Mouse (Mus musculus) kidney, adult 8-10 months (tissue): ENCODE results near the gene Atp7b.

ENCODE experiments used
- DNase-seq, 2 experiments: peaks; one replicate each; pipeline ENCODE4 v3.0.0; 2022

The Atp7b gene

DNA sequence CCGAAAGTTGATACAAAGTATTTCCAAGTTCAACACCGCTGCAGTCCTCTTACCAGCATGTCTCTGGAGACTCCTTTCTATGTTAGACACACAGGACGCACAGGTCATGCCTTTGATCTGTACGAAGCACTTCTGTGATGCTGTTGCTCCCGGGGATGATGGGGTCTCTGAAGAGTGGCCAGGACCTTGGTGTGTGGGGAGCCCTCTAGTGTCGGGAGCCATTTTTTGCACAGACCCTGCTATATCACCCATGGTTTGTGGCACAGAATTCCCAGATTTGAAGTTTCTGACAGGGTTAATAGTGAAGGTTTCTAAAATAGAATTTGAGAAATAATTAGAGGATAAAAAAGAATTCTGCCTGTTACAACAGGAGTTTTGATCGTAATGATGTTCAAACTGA lies 37.9 kb downstream of the Atp7b start:
- DNase-seq = no peak

DNA sequence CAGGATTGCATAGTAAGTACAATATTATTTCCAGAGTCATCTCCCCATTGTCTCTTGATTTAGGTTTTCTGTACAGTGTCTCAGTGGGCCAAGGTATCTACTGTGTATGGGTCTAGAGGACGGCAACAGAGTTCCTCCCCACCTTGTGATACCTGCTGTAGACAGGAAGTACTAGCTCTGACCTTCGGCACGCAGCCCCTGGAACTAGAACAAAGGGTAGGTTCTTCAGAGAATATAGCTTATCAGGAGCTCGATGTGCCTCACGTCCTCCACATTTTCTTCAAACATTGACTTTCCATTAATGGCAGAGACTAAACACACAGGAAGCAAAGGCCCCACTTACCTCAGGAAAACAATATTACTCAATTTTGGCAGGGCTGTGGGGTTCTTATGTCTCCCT lies 40.6 kb downstream of the Atp7b start:
- DNase-seq = no peak

DNA sequence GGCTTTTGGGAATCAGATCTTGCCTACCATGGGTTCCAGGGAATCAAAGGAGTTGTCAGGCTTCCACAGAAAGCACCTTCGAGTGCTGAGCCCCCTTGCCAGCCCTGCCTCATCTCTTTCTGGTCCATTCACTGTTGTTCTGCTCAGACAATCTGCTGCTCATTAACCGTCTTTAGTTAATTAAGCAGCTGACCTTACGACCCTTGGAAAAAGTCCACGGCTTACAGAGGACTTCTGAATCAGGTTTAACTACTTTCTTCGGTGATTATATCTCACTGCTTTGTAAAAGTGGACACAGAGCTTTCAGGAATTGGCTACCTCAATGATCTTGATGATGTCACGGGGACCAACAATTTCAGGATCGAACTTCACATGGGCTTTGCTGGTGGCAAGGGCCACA lies 42.4 kb downstream of the Atp7b start:
- peak; percentile 32 to 63 for DNase-seq

DNA sequence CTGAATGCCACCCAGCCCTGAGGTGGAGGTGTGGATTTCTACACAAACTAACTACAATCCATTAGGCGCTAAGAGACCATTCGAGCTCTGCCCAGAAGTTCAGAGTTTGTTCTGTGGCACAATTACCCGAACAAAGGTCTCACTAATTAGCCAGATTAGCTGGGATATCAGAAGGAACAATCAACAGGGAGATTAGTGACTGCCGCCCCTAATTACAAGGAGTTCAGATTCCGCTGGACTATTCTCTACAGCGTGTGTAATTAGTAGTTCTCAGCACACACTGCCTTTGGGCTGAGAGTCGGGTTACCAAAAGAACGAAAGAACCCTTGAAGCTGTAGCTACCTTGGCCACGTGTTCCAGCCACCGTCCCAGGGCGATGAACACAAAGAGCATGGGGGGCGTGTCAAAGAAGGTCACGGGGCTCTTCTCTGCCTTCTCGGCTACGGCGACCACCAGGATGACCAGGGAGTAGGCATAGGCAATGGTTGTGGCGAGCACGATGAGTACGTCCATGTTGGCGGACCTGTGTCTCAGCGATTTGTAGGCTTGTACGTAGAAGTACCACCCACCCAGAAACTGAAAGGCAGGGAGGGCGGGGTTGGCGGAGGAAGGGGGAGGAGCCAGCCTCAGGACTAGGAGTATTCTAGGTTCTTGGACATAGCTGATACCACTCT lies 46.9 kb downstream of the Atp7b start:
- DNase-seq = no peak

DNA sequence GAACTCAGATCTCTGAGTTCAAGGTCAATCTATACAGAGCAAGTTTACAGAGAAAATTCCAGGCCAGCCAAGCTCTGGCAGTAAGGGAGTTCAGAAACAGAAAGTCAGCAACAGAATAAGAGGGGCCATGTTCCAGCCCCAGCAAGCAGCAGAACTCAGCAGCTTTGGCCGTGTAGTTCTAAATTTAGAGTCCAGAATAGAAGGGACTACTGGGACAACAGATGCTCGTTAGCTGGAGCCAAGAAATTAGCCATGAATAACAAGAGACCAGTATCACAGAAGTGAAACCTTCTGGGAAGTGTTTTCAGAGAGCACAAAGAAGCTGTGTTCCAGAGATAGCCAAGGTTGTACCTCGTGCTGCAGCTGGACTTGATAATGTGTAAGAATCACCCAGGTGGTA lies 50.7 kb downstream of the Atp7b start:
- no peak for DNase-seq

DNA sequence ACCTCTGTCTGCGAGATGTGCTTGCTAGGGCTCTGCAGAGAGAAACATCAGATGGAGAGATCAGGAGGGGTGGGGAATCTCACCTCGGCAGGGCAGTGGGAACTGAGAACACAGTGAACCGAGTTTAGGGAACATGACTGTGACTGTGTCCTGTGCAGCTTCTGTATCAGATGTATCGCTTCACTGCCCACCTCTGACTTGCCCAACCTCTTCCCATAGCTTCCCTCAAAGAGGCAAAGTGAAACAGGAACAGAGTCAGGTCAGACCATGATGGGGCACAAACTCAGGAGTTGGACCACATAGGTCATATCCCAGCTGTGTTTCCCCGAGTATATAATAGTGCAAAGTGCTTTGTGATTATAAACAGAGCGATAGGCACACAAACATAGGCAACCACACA lies 53.7 kb downstream of the Atp7b start:
- no peak for DNase-seq

DNA sequence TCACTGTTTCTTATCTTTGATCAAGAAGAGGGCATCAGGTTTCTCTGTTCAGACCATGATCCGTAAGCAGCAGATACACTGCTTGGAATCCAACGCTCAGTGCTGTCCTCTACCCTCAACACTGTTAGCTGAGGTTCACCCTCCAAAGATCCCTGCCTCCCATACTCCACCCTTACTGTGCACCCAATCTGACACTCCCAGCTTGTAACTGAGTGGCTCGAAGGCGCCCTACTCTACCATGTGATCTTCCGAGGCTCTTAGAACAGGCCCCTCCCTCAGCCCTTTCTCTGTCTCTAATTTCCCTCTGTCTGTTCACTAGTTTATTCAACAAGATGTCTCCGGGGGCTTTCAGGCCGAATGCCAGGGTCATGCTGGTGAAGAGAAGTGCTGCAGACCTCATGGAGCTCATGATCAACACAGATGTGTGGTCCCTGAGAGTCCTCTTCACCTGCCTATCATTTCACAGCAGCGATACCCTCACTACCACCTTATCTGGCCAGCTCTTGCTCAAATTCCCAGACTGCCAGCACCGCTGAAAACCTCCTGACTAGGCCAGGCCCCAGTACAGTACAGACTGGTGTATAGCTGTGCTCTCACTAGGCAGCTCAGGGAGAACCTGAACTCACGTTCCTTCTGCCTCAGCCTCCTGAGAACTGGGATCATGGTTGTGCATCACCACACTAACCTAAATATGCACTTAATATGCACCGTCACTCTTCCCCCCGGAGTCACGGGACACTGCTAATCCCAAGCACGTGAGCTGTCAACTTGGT lies 55.2 kb downstream of the Atp7b start:
- no peak for DNase-seq

DNA sequence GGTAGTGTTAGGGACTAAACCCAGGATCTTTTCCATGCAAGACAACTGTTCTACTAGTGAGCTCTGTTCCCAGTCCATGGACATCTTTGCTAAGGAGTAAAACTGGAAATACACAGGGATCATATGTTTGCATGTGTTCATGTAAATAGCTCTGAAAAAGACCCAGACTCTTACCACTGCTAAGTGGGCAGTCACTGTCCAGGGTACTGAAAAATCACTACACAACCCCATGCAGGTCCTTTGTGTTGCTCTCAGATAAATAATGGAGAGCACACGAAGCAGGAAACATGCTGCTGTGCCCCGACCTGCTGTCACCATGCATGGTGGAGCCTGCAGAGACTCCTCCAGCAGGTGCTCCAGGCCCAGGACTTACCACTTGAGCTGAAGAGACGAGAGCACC lies 64.9 kb downstream of the Atp7b start:
- DNase-seq = no peak

DNA sequence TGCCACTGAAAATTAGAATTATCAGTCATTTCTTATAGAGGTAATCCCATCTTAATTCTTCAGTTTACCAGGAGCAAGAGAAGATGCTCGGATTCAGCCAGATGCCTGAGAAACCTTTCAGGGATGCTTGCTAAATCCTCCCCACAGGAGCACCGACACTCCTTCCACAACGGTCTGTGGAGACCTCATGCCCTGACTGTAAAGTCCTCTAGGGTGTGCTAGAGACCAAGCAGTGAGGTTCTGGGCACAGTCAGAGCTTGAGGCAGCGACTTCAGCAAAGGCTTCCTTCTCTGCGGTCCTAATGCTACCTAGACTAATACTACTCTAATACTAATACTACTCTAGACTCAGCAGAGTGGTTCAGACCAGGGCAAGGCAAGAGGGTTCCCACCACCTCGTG lies 67.9 kb downstream of the Atp7b start:
- DNase-seq = peak; percentile 28 to 61

DNA sequence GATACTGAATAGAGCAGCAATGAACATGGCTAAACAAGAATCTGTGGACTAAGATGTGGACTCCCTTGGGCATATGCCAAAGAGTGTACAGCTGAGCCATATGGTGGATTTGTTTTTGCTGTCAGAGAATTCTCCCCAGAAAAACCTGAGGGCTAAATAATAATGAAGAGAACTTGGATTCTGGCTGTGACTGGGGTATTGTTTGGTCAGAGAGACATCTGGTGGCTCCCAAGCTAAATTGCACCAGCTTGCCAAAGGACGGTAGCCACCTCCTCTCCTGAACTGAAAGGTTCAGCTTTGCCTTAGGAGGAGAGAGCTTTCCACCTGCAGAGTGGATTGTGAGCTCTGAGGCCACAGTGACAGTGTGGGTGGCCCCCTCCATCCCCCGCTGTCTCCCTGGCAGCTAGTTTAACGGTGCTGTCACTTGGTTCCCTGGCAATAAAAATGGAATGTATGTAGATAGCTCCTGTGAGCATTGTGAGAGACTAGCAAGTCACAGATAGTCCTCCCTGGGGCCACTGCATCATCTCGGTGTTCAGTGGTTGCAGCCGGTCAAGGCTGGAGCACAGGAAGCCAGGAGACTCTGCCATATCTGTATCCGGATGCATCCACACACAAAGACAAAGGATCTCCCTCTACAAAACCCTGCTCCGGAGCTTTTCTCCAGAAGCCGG lies 78.3 kb downstream of the Atp7b start:
- DNase-seq = no peak

DNA sequence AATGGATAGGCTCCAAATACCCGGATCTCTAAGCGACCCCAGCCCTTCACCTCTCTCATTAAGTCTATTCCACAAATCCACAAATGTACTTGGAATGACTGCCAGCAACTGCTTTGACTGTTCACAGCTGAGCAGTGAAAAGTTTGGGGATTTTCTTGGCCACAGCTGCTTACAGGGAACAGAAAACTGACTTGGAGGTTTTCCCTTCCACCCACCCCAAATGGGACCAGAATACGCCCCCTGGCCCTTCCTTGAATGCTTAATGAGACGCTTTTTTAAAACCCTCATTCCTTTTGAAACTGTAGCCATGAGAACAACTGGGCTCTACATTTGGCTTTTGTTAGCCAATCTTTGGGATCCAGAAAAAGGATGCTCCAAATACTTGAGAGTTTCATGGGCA lies 81.9 kb downstream of the Atp7b start:
- DNase-seq = no peak

DNA sequence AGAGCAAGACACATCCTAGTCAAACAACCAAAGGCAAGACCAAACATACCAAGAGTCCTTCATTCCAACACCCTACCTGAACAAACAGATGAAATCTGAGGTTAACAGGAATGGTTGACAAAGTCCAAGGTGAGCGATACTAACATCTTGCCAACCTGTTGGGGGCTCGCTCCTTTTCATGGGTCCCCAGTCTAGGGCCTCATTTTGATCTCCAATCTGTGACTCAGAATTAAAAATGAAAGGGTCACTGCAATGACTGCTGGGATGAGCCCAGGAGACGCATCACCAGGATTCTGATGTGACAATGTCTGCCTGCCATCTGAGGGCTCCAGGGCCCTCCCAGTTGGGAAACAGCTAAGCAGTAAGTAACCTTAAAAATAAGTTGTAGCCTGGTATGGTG lies 90.6 kb downstream of the Atp7b start, which contains the start of gene Ccdc70:
Ccdc70 (plus strand) TSS at position 301 of the 400 bp plus-strand sequence.
- DNase-seq = no peak

DNA sequence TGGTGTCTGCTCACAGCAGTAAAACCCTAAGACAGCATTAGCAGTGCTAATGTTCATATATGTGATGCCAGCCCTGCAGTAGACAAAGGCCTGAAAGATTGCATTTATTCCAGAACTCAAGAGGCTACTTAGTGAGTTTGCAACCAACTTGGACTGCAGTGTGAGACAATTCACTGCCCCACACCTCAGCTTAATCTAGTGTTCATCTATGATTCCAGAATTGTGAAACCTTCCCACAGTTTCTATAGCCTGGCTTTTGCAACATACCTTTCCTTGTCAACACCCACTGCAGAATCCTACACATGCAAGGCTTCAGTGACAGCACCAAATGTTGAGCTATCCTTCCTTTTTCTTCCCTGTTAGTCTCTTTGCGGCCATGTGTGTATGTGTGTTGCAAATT lies 93.5 kb downstream of the Atp7b start:
- DNase-seq = no peak

DNA sequence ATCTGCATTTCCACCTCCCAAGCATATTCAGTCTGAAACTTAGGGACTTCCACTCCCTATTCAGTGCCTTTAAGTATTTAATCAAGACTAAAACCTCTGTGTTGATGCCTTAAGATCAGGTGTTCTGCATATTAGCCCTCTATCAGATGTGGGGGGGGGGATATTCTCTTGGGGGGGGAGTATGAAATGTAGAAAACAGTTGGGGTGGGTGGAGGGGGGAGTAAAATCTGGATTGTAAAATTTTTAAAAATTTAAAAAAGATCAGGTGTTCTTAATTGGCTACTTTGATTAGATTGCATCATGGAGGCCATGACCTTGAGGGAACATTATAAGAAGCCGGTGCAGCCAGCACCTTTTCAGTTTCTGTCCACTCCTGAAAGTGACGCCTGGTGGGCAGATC lies 101.7 kb downstream of the Atp7b start, which contains the start of gene Fam90a1a:
Fam90a1a (plus strand) TSS at position 301 of the 400 bp plus-strand sequence.
- no peak for DNase-seq

DNA sequence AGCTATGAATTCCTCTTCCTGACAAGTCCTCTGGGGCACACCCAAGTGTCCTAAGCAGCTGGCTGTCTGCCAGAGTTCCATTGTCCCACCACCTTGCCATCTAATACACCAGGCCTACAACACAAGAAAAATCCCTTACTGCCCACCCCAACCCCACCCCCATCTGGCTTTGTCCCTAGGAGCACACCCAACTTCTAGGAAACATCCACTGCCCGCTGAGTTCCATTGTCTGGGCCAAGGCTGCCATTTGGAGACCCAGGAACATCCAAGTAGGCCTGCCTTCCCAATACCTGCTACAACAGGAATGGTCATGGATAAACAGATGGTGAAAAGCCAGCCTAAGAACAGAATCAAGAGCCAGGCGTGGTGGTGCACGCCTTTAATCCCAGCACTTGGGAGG lies 103.8 kb downstream of the Atp7b start:
- DNase-seq = no peak

DNA sequence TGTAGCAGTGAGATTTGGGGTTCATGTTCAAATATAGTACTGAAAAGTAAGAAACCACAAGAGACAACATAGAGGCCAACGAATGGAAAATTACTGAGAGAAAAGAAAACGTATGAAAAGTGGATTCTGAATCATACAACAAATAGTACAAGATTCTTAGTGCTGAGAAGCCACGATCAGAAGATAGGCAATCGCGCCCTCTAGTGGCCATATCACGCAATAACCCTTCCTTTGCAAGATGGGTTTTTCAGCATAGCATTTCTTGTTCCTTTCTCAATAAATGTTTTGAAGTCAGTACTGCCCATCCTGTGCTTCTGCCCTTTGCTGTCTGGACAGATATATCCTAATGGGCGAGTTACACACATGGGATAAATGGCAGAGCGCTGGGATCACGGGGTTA lies 104.8 kb downstream of the Atp7b start:
- DNase-seq = peak; percentile 25 to 58

DNA sequence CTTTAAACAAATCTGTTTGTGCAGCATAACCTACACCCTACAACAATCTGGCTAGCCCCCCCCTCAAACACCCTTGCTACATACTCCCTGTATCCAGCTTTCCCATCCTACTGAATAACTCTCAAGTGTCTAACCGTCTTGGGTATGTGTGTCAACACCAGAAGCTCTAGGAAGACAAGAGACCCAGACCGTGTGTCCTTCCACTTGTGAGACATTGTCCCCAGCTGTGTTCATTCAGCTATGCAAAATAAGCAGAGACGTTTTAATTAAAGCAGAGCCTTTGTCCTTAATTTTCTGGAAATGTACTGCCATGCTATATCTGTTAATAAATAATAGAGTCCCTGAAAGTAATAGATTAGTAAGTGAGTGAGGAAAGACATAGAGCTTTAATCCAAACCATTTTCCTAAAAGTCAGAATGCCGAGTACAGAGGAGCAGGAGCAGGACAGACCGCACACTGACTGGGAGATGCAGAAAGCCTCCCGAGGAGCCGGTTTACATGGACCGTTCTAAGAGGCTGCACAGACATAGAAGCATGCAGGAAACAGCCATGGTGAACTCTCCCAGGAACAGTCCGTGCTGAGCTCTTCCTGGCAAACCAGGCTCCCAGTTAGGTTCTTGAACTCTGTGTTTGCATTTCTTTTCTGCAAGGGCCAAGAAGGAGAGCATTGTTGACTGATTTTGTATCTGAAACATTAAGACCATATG lies 112.6 kb downstream of the Atp7b start:
- DNase-seq = peak in 1 of 2 experiments; percentile 3

DNA sequence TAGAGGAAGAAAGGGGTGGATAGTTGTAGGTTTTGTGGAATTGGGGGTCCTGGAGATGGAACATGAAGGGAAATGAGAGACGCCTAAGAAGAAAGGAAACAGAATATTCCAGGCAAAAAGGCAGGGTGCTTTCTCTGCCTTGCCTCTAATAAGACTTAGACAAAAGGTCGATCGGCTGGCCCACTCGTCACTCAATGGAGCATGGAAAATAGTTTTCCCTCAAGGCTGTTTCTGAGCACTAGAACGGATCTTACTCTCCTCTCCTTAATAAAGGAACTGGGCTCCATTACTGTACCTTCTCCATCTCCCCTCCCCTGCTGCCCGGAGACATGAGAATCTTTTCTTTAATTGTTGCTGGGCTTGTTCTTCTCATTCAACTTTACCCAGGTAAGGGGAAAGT lies 113.6 kb downstream of the Atp7b start, which contains the start of gene Defb13:
Defb13 (plus strand) TSS at position 301 of the 400 bp plus-strand sequence.
- no peak for DNase-seq
